10 mouse cellular contexts compared by ENCODE assay signal in the genomic region with DNA sequence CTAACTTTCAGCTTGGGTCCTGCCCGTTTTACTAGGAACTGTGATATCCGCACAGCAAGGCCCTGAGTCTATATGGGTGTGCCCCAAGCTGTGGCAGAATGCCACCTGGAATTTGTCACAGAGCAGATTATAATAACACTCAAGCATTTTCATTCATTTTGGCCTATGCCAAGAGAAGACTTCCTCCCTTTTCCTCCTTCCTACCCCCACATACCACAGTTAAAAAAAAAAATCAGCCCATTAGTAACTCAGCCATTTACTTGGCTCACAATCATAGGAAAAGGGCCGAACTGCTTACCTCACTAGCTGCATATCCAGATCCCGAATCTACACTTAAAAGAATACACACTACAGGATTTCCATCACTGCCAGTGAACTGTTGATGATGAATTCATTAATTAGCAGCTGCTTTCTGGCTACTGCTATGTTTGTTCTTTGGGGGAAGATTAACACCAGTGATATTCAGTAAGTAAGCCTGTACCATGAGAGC.
A peak's percentile ranks its signal among the peaks of the same experiment; 100 is the strongest.
DNase-seq lines count a peak whose midpoint lies in the region; ATAC-seq and TF ChIP-seq lines count a peak whose summit lies in the region.
"Had no signal": no experiment of that assay in that cellular context is flagged by ENCODE, and none has a peak within 500 bp of the region (broad histone marks: within the 10 kb centered on the region; RNA-seq: fewer than 3 reads in every experiment).

No protein-coding gene starts in this region.

- no peaks in the 10 kb centered on the region for H3K27me3 ChIP-seq in liver, embryonic 11.5 days (replicated peaks; ENCODE audit: control insufficient read depth, insufficient read depth, low read length)
- H3K27me3 ChIP-seq in liver, embryonic 12.5 days (replicated peaks) = no peaks in the 10 kb centered on the region
- H3K27me3 ChIP-seq: embryonic facial prominence, embryonic 12.5 days; hindbrain, embryonic 15.5 days had no signal

- H3K9me3 ChIP-seq in liver, embryonic 11.5 days (ENCODE audit: control insufficient read depth, low read length) = no peaks in the 10 kb centered on the region
- H3K9me3 ChIP-seq in liver, embryonic 12.5 days (replicated peaks) = no peaks in the 10 kb centered on the region
- H3K9me3 ChIP-seq: embryonic facial prominence, embryonic 12.5 days; hindbrain, embryonic 15.5 days had no signal

- no peaks in the 10 kb centered on the region for H3K36me3 ChIP-seq in liver, embryonic 11.5 days (ENCODE audit: control insufficient read depth, insufficient read depth, low read length)
- no peaks in the 10 kb centered on the region for H3K36me3 ChIP-seq in liver, embryonic 12.5 days
- H3K36me3 ChIP-seq: hindbrain, embryonic 15.5 days had no signal

- no peak overlapping the region for H3K9ac ChIP-seq in liver, embryonic 11.5 days (ENCODE audit: low read depth, low read length)
- H3K9ac ChIP-seq in liver, embryonic 12.5 days = no peak overlapping the region
- H3K9ac ChIP-seq: embryonic facial prominence, embryonic 12.5 days; hindbrain, embryonic 15.5 days had no signal

- no peak overlapping the region for H3K4me3 ChIP-seq in liver, embryonic 11.5 days (ENCODE audit: low read depth, low read length)
- H3K4me3 ChIP-seq in liver, embryonic 12.5 days = no peak overlapping the region
- no peak overlapping the region for H3K4me3 ChIP-seq in gastrocnemius, adult 2 months
- H3K4me3 ChIP-seq: embryonic facial prominence, embryonic 12.5 days; hindbrain, embryonic 15.5 days had no signal

- peaks cover 3% of the 10 kb centered on the region; the same call in 1 of the 2 replicates for H3K4me1 ChIP-seq in liver, embryonic 11.5 days (replicated peaks; ENCODE audit: control insufficient read depth, insufficient read depth, low read length)
- H3K4me1 ChIP-seq in liver, embryonic 12.5 days = peaks cover 4% of the 10 kb centered on the region; the same call in 1 of the 2 replicates
- H3K4me1 ChIP-seq: hindbrain, embryonic 15.5 days had no signal

- ATAC-seq in liver, embryonic 11.5 days (replicated peaks; ENCODE audit: low FRiP score) = no peak
- ATAC-seq in liver, embryonic 12.5 days = no peak
- no peak for ATAC-seq in erythroid progenitor cell, adult 5-6 weeks (replicated peaks; ENCODE audit: low FRiP score, poor library complexity, severe bottlenecking)
- no peak for ATAC-seq in megakaryocyte-erythroid progenitor cell, adult 5-6 weeks (replicated peaks; ENCODE audit: low FRiP score, low TSS enrichment, poor library complexity, severe bottlenecking)

- no peak for TF ChIP-seq CTCF in gastrocnemius, adult 2 months (IDR thresholded peaks at IDR 0.05)

- intact Hi-C loops in gastrocnemius, adult 2 months (cut with DNase I) = no loop called here

- peak; percentile 20 for DNase-seq in liver, embryonic 11.5 days (ENCODE audit: low spot score)
- DNase-seq in gastrocnemius, adult 2 months = peak; percentile 56
- DNase-seq in heart, postnatal 4 days = peak; percentile 63
- DNase-seq in testis, postnatal 10 days (ENCODE audit: low spot score) = peak; percentile 64

- no peak overlapping the region for H3K27ac ChIP-seq in liver, embryonic 11.5 days (ENCODE audit: low read depth, low read length)
- no peak overlapping the region for H3K27ac ChIP-seq in liver, embryonic 12.5 days
- H3K27ac ChIP-seq in gastrocnemius, adult 2 months = peak overlapping the region; percentile 50
- H3K27ac ChIP-seq: embryonic facial prominence, embryonic 12.5 days; hindbrain, embryonic 15.5 days had no signal

- WGBS in liver, embryonic 11.5 days = 70% methylated on average over 4 of the region's 4 CpGs
- 60% methylated on average over 4 of the region's 4 CpGs for WGBS in liver, embryonic 12.5 days (ENCODE audit: insufficient replicate concordance)

- H3K4me2 ChIP-seq in liver, embryonic 11.5 days = no peak overlapping the region
- H3K4me2 ChIP-seq in liver, embryonic 12.5 days = no peak overlapping the region
- H3K4me2 ChIP-seq: embryonic facial prominence, embryonic 12.5 days; hindbrain, embryonic 15.5 days; midbrain, embryonic 11.5 days had no signal
